Mouse (Mus musculus): ENCODE measurements around the gene Nfatc2.

- TF ChIP-seq CTCF (IDR thresholded peaks at IDR 0.05; ENCODE audit: extremely low read depth, insufficient read depth, insufficient read length, insufficient replicate concordance) (no peak), POLR2A (IDR thresholded peaks at IDR 0.05; ENCODE audit: low read depth, low read length) (no peak)
Observed at GRCm38 (mm10) chr2:168438981-168439452, 162.4 kb downstream of the Nfatc2 start.

All from spleen, adult 2 months (tissue).